Mouse (Mus musculus) liver, postnatal 0 days (tissue): ENCODE data around the gene Fgf11.

Experiments
- CTCF ChIP-seq: sonication (generic); IDR thresholded peaks from 2 replicates; pipeline ENCODE4 v1.5.1; 2016; ENCODE audit warnings: antibody characterized with exemption, low read depth
- EP300 ChIP-seq: IDR thresholded peaks from 2 replicates; pipeline ENCODE4 v1.6.1; 2016; ENCODE audit warnings: antibody characterized with exemption, low read depth, mild to moderate bottlenecking

GRCm38 (mm10) chr11:69778985-69779384 lies 22.7 kb downstream of the Fgf11 start:
- TF ChIP-seq EP300 (no peak), CTCF (no peak)
